Mouse (Mus musculus) lung, adult 2 months (tissue): ENCODE measurements around the gene Dlat. TPM values are rescaled to one million over a fixed set of nuclear protein-coding genes. Genes with fewer than 3 reads are reported as not detected.

Source experiments
- DNase-seq: peaks from one replicate; pipeline ENCODE4 v3.0.0; 2022
- H3K4me1 ChIP-seq: fragments of 200-500 bp; 2 replicates; pipeline ENCODE4 v1.6.1; 2011; ENCODE audit warnings: low read length; ENCODE audit not compliant: control insufficient read depth, insufficient read depth
- H3K4me3 ChIP-seq: fragments of 200-500 bp; replicated peaks from 2 replicates; pipeline ENCODE3; 2011; ENCODE audit warnings: low read depth, mild to moderate bottlenecking, control low read depth, low read length; ENCODE audit errors: extremely low read depth
- CTCF ChIP-seq: fragments of 200-500 bp; IDR thresholded peaks from 2 replicates; pipeline ENCODE4 v1.5.1; 2011; ENCODE audit warnings: mild to moderate bottlenecking, low read length, control low read depth; ENCODE audit not compliant: insufficient read depth
- POLR2A ChIP-seq: fragments of 200-500 bp; IDR thresholded peaks from 2 replicates; pipeline ENCODE4 v1.6.1; 2011; ENCODE audit warnings: low read depth, mild to moderate bottlenecking, control low read depth, low read length, borderline replicate concordance; ENCODE audit errors: extremely low read depth
- WGBS: fragments of 180-500 bp; shearing (Covaris S2); methylation state at CpG from one replicate; pipeline ENCODE4 v1.1.7; 2018; 5-methylcytosine and 5-hydroxymethylcytosine counted together
- polyA plus RNA-seq: library from polyadenylated mRNA; depleted of rRNA; stranded (reverse); fragments of >200 nt; gene quantifications from 2 replicates; pipeline ENCODE4 v1.2.3, GENCODE M21; 2012; rRNA removed

Dlat gene
- 13.2 and 20.5 TPM in 2 replicates for polyA plus RNA-seq

DNA sequence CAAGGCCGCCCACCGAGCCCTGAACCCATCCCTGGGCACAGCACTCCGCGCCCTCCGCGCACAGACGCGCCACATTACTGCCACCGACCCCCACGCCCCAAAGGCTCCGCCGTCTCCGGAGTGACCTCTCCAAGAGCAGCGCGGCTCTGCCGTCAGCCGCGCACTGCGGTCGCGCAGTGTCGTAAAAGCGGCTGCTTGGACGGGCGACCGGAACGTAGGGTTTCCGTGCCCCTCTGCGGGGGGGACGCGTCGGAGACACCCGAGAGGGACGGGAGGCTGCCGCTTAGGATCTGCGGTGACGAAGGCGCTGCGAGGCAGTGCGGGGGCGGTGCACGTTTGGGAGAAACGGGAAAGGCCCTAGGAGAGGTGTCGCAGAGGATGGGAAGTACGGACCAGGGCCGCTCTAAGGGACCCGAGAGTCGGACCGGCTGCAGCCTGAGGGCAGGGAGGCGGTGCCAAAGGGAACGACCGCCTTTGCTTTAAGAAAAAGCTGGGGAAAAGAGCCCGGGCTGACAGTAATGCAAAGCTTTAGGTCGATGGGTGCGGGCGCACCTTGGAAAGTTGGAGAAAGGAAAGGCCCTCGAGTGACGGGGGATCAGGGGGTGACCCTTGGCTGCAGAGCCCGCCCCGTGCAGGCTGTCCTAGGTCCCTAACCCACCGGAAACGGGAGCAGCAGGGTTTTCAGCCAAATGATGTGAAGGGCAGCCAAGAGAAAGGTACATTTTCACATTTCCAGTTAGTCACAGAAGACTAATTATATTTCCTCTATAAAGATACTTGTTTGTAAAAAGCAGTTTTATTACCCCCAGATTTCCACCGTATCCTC, at the start of gene Dlat:
Dlat (minus strand) TSS at position 389 of the 826 bp plus-strand sequence.
- TF ChIP-seq CTCF = no peak
- TF ChIP-seq POLR2A = peak; percentile 63
- Histone ChIP-seq H3K4me3 (peak within 1 kb of the TSS; percentile 99), H3K4me1 (peaks cover 4% of the 10 kb centered on the region; the same call in 1 of the 2 replicates)
- DNase-seq = peak; percentile 85
- under 1% methylated on average over 63 of the region's 63 CpGs for WGBS

DNA sequence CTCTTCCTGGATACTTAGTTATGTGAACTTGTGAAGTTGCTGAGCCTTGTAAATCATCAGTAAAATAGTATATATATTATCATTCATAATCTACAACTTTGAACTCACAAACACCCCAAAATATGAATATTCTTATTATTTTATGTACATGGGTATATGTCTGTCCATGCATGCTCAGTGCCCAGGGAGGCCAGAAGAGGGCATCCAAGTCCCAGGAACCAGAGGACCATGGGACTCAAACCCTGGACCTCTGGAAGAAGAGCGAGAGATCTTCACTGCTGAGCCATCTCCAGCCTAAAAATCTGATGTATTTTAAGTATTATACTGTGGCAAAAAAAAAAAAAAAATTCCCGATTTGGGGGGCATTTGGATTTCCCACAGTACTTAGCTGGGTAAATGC, 49.5 kb upstream of the Dlat start:
- no peak for DNase-seq
- H3K4me3 ChIP-seq = no peak overlapping the region
- no peaks in the 10 kb centered on the region for H3K4me1 ChIP-seq
- TF ChIP-seq POLR2A (no peak), CTCF (peak; percentile 76)
- 24% methylated on average over 2 of the region's 2 CpGs for WGBS

DNA sequence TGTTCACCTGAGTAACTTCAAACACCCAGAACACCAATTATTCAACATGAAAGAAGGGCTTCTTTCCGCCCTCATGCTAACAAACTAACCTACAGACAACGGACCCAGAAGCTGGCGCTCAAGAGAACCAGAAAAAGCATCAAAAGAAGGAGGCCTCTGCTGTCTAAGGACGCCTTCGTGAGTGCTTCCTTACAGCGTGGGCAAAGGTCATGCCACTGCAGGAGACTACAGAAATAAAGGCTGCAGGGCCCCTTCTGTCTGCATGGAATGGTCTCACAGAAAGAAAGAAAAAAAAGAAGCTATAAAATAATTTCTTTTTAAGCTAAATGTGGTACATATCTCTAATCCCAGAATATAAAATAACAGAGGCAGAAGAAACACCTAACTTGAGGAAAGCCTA, 45.3 kb upstream of the Dlat start:
- DNase-seq = no peak
- Histone ChIP-seq H3K4me1 (peaks cover 9% of the 10 kb centered on the region), H3K4me3 (no peak overlapping the region)
- no peak for TF ChIP-seq CTCF
- no peak for TF ChIP-seq POLR2A
- WGBS = 71% methylated on average over 6 of the region's 6 CpGs

DNA sequence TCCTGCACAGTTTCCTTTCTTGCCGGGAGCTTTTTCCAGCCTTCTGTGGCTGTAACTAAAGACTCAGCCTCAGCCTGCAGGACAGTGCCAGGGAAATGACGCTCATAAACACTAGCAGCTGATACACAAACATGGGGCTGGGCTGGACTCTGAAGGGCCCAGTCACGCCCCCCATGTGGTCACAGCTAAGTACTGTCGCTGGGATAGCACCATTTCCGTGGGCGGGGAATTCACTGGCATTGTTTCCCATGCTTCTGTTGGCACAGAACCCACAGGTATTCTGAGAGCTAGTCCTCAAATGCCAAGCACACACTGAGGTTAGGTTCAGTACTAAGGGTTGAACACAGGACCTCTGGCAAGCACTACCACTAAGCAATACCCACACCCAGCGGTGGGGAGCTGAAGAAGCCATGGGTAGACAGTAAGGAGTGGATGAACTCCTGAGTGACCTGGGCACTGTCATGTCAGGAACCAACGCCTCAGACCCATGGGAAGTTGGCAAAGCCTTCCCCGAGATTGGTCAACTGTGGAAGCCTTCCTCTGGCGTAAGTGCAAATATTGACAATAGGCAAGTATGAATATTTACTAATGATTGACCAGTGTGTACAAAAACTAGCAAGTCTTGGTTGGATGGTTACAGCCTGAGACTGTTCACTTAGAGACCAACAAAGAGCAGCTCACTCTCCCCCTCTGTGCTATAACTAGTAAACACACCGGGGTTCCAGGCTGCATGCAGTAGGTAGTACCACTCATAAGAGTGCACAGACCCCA, 41.5 kb upstream of the Dlat start:
- DNase-seq = peak; percentile 75
- TF ChIP-seq POLR2A = peak; percentile 44; the same call in 1 of the 2 replicates
- no peak for TF ChIP-seq CTCF
- peaks cover 13% of the 10 kb centered on the region for H3K4me1 ChIP-seq
- 30% methylated on average over 11 of the region's 11 CpGs for WGBS
- no peak overlapping the region for H3K4me3 ChIP-seq

DNA sequence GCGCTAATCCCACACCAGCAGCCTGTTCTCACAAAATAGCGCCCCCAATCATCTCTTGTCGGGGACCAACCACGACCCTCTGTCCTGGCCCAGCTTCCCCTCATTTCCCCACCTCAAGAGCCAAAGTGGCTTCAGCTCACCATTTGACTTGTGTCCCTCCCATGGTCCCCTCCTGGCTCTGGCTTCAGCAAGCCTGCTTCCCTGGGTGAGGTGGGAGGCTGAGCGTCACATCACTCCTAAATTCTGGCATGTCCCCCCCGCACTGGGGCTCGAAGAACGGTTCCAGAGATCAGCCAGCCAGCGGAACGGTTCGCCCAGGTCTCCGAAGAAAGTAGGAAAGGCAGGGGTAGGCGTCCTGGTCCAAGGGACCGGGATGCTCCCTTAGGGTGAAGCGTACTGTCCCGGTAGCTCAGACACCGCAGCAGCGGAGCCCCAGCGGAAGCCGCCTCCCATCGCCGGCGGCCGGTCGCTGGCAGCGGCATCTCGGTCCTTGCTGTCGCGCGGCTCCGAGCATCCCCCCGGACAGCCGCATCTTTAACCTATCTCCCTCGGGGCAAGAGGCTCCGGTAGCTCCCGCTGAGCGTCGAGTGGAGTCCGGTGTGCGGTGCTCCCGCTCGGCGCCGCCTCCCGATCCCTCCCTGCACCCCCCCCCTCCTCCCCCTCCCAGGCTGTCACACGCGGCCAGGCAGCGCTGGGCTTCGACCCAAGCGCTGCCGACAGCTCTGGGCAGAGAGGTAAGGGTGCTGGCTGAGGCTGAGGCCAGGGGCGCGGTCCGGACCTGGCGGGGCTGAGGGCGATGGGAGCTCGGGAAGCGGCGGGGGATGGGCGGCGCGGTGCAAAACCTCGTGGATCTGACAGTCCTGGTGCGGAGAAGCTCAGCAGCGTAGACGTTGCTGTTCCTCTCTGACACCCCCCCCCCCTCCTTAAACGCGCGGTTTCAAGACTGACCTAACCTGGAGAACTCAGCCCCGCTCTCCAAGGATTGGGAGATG, 39.1 kb upstream of the Dlat start:
- Histone ChIP-seq H3K4me3 (peak overlapping the region; percentile 58), H3K4me1 (peaks cover 13% of the 10 kb centered on the region)
- 1% methylated on average over 66 of the region's 70 CpGs for WGBS
- TF ChIP-seq CTCF (no peak), POLR2A (no peak)
- peak; percentile 72 for DNase-seq

DNA sequence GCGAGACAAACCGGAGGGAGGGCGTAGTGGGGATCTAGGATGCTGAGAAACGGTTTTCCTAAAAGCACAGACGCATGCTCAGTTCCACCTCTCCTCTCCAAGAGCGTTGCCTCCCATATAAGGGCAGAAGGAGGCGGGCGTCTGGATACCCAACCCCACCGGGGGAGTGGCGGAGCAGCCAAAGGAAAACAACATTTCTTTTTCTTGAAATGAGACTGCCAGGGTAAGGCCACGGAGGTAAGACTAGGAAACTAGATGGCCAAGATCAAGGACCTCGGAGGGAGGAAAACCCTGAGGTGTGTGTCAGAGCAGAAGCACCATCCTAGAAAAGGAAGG, 38.1 kb upstream of the Dlat start:
- peak; percentile 66 for DNase-seq
- WGBS = 3% methylated on average over 12 of the region's 12 CpGs
- peak overlapping the region; percentile 45 for H3K4me3 ChIP-seq
- peaks cover 13% of the 10 kb centered on the region for H3K4me1 ChIP-seq
- TF ChIP-seq CTCF = no peak
- peak; percentile 55; the same call in 1 of the 2 replicates for TF ChIP-seq POLR2A

DNA sequence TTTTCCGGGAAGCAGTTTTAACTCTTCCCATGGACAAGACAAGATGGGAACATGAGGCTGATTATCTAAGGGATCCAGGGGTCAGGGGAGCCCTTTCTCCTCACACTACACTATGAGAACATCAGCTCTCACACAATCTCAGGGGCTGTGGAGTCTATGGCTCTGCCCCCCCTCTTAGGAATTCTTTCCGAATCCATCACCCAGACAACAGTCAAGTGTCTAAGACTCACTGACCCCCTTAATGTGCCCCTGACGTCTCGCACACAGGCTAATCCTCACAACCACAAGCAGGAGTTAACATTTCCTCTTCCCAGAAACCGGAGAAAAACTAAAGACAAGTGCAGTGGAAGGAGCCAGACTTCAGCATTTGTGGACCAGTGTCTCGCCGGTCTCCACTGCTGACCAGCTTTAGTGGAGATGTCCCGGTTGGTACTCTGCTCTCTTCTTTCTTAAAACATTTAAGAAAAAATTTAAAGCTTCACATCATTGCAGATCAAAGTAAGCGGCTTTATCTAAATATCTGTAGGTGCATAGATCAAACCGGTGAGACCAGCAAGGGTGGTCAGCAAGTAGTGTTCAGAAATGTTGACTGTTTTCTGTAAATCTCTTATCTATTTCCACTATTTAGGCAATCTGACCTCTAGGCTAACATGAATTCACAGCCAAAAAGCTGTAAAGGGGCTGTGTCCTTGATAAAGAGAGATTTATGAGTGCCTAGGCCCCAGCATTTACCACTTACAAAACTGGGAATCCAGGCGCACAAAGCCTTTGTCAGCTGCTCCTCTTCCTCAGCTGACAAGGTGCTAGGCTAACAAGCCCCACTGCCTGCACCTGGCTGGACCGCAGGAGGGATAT, 37.5 kb upstream of the Dlat start:
- no peak for DNase-seq
- Histone ChIP-seq H3K4me1 (peaks cover 13% of the 10 kb centered on the region), H3K4me3 (peak overlapping the region; percentile 13)
- TF ChIP-seq CTCF (no peak), POLR2A (no peak)
- 69% methylated on average over 12 of the region's 12 CpGs for WGBS

DNA sequence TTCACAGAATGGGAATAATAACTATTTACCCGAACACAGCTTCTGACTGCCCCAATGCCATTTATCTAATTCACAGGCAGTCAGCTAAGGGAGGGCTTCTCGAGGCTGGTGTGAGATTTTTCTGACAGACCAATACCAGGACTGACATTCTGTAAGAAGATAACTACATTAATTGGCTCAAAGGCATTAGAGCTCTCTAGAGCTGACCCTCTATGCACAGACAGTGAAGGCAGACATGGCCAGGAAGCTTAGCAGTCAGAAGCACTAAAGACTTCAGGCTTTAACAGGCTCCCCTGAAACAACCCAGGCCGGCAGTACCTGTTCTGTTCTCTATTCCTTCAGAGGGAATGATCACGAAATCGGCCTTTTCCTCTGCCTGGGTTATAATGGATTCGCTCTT, 35.6 kb upstream of the Dlat start:
- no peak for DNase-seq
- H3K4me3 ChIP-seq = no peak overlapping the region
- H3K4me1 ChIP-seq = peaks cover 7% of the 10 kb centered on the region
- 88% methylated on average over 6 of the region's 6 CpGs for WGBS
- no peak for TF ChIP-seq POLR2A
- TF ChIP-seq CTCF = no peak
